Mouse (Mus musculus): ENCODE measurements around the gene Mei1.

GRCm38 (mm10) chr15:82140355-82140754, 70.6 kb downstream of the Mei1 start:
- TF ChIP-seq CTCF (IDR thresholded peaks at IDR 0.05; ENCODE audit: low read depth, low read length) (peak; percentile 54), POLR2A (IDR thresholded peaks at IDR 0.05; ENCODE audit: insufficient read depth, low read length) (no peak)
